Mouse (Mus musculus) heart, adult 2 months (tissue): ENCODE results near the gene Gabbr2. TPM values are rescaled to one million over a fixed set of nuclear protein-coding genes. Genes with fewer than 3 reads are reported as not detected.

ENCODE experiments used
- DNase-seq, 2 experiments: peaks; one replicate each; pipeline ENCODE4 v3.0.0; 2021
- H3K27ac ChIP-seq: fragments of 200-600 bp; 2 replicates; pipeline ENCODE4 v1.8.1; 2022
- H3K27me3 ChIP-seq: fragments of 200-500 bp; 2 replicates; pipeline ENCODE4 v1.6.1; 2012; ENCODE audit warnings: mild to moderate bottlenecking, low read length, inconsistent platforms, mixed read lengths; ENCODE audit not compliant: control insufficient read depth, insufficient read depth
- H3K36me3 ChIP-seq: fragments of 200-500 bp; 2 replicates; pipeline ENCODE4 v1.6.1; 2012; ENCODE audit warnings: low read length, inconsistent platforms; ENCODE audit not compliant: control insufficient read depth, insufficient read depth
- H3K4me1 ChIP-seq: fragments of 200-500 bp; 2 replicates; pipeline ENCODE4 v1.6.1; 2011; ENCODE audit warnings: low read length; ENCODE audit not compliant: control insufficient read depth, insufficient read depth
- H3K4me3 ChIP-seq: fragments of 200-600 bp; 2 replicates; pipeline ENCODE4 v1.8.1; 2022
- H3K79me2 ChIP-seq: fragments of 200-500 bp; replicated peaks from 2 replicates; pipeline ENCODE4 v1.6.1; 2012; ENCODE audit warnings: mild to moderate bottlenecking, inconsistent platforms, low read length, moderate library complexity, mixed read lengths; ENCODE audit not compliant: control insufficient read depth, insufficient read depth
- H3K9ac ChIP-seq: fragments of 200-500 bp; 2 replicates; pipeline ENCODE4 v1.6.1; 2012; ENCODE audit warnings: low read depth, mild to moderate bottlenecking, control low read depth, inconsistent platforms, low read length, mixed read lengths
- CTCF ChIP-seq: fragments of 200-600 bp; IDR thresholded peaks from 2 replicates; pipeline ENCODE4 v1.8.1; 2022; ENCODE audit warnings: antibody characterized with exemption, mild to moderate bottlenecking, moderate library complexity
- EP300 ChIP-seq: fragments of 200-500 bp; IDR thresholded peaks from 2 replicates; pipeline ENCODE4 v1.6.1; 2011; ENCODE audit warnings: low read depth, low read length, control low read depth; ENCODE audit not compliant: insufficient read depth
- POLR2A ChIP-seq: fragments of 200-500 bp; IDR thresholded peaks from 2 replicates; pipeline ENCODE4 v1.6.1; 2011; ENCODE audit warnings: mild to moderate bottlenecking, low read depth, low read length, control low read depth; ENCODE audit not compliant: insufficient read depth
- WGBS: fragments of 180-500 bp; shearing (Covaris S2); methylation state at CpG from one replicate; pipeline ENCODE4 v1.1.7; 2018; 5-methylcytosine and 5-hydroxymethylcytosine counted together
- intact Hi-C: fragments of 180-260 bp; cut with DNase I; formaldehyde crosslinking; loops from one replicate; pipeline ENCODE4 v1.15.1; 2025
- polyA plus RNA-seq: library from polyadenylated mRNA; depleted of rRNA; stranded (reverse); fragments of >200 nt; gene quantifications from 2 replicates; pipeline ENCODE4 v1.2.3, GENCODE M21; 2012; rRNA removed
- total RNA-seq, 2 experiments: library from RNA; stranded (reverse); gene quantifications; 2 replicates each; pipeline ENCODE4 v1.2.3; 2021

The Gabbr2 gene
- total and polyA plus RNA-seq, 3 experiments = 0.09 to 0.18 TPM; not detected in 1

GRCm38 (mm10) chr4:46620946-46621345, 370.7 kb downstream of the Gabbr2 start:
- no peak for TF ChIP-seq POLR2A
- TF ChIP-seq EP300 = no peak
- no peak for TF ChIP-seq CTCF
- 82% methylated on average over 8 of the region's 8 CpGs for WGBS
- DNase-seq = no peak
- no peaks in the 10 kb centered on the region for H3K36me3 ChIP-seq
- H3K27me3 ChIP-seq = no peaks in the 10 kb centered on the region
- intact Hi-C loops = no loop called here
- no peak overlapping the region for H3K27ac ChIP-seq
- H3K4me1 ChIP-seq = no peaks in the 10 kb centered on the region
- no peaks in the 10 kb centered on the region for H3K79me2 ChIP-seq
- H3K4me3 ChIP-seq = no peak overlapping the region
- no peak overlapping the region for H3K9ac ChIP-seq

GRCm38 (mm10) chr4:46620330-46620729, 371.3 kb downstream of the Gabbr2 start:
- TF ChIP-seq EP300 = no peak
- TF ChIP-seq CTCF = peak; percentile 51
- Histone ChIP-seq H3K9ac (no peak overlapping the region), H3K4me3 (no peak overlapping the region), H3K27ac (no peak overlapping the region), H3K27me3 (no peaks in the 10 kb centered on the region), H3K4me1 (no peaks in the 10 kb centered on the region), H3K79me2 (no peaks in the 10 kb centered on the region), H3K36me3 (no peaks in the 10 kb centered on the region)
- 17% methylated on average over 23 of the region's 23 CpGs for WGBS
- no peak for DNase-seq
- intact Hi-C loops = no loop called here

- Histone ChIP-seq H3K79me2 (no peaks in the 10 kb centered on the region), H3K27ac (no peak overlapping the region), H3K4me3 (no peak overlapping the region), H3K4me1 (no peaks in the 10 kb centered on the region), H3K36me3 (no peaks in the 10 kb centered on the region), H3K9ac (no peak overlapping the region), H3K27me3 (no peaks in the 10 kb centered on the region)
- no peak for DNase-seq
- no peak for TF ChIP-seq EP300
- TF ChIP-seq CTCF = peak; percentile 47
- WGBS = 57% methylated on average over 11 of the region's 11 CpGs
- intact Hi-C loops = no loop called here
Measured at GRCm38 (mm10) chr4:46618196-46618817, 373.4 kb downstream of the Gabbr2 start.

- WGBS = 72% methylated on average over 6 of the region's 6 CpGs
- no peaks in the 10 kb centered on the region for H3K27me3 ChIP-seq
- H3K79me2 ChIP-seq = no peaks in the 10 kb centered on the region
- no peak for TF ChIP-seq POLR2A
- peak; percentile 64 for TF ChIP-seq CTCF
- no peak for TF ChIP-seq EP300
- H3K9ac ChIP-seq = no peak overlapping the region
- no peak overlapping the region for H3K27ac ChIP-seq
- DNase-seq = no peak
- no peaks in the 10 kb centered on the region for H3K4me1 ChIP-seq
- intact Hi-C loops = no loop called here
- H3K4me3 ChIP-seq = no peak overlapping the region
- H3K36me3 ChIP-seq = no peaks in the 10 kb centered on the region
Measured at GRCm38 (mm10) chr4:46617408-46617807, 374.3 kb downstream of the Gabbr2 start.

- H3K4me1 ChIP-seq = no peaks in the 10 kb centered on the region
- intact Hi-C loops = loop anchor here (5.0 kb wide), 1 partner anchor 423 kb away; no protein-coding TSS in a partner anchor
- H3K4me3 ChIP-seq = no peak overlapping the region
- TF ChIP-seq EP300 (no peak), CTCF (no peak), POLR2A (no peak)
- no peak for DNase-seq
- H3K27me3 ChIP-seq = no peaks in the 10 kb centered on the region
- WGBS = 80% methylated on average over 9 of the region's 9 CpGs
- H3K9ac ChIP-seq = no peak overlapping the region
- no peak overlapping the region for H3K27ac ChIP-seq
- H3K36me3 ChIP-seq = no peaks in the 10 kb centered on the region
- H3K79me2 ChIP-seq = no peaks in the 10 kb centered on the region
Measured at GRCm38 (mm10) chr4:46614641-46615040, 377.0 kb downstream of the Gabbr2 start.

GRCm38 (mm10) chr4:46613618-46614017, 378.1 kb downstream of the Gabbr2 start:
- WGBS = 56% methylated on average over 12 of the region's 12 CpGs
- Histone ChIP-seq H3K4me3 (no peak overlapping the region), H3K36me3 (no peaks in the 10 kb centered on the region), H3K27ac (no peak overlapping the region), H3K9ac (no peak overlapping the region), H3K4me1 (no peaks in the 10 kb centered on the region), H3K27me3 (no peaks in the 10 kb centered on the region), H3K79me2 (no peaks in the 10 kb centered on the region)
- DNase-seq = no peak
- TF ChIP-seq EP300 (no peak), CTCF (no peak), POLR2A (no peak)
- intact Hi-C loops = loop anchor here (5.0 kb wide), 1 partner anchor 424 kb away; no protein-coding TSS in a partner anchor

Other genes starting within 250 kb of the Gabbr2 start
- gene Anks6, start 65.6 kb upstream of the Gabbr2 start, total RNA-seq = 1 to 10 TPM; 2.8 to 3.4 TPM
- gene Anks6, start 65.6 kb upstream of the Gabbr2 start, polyA plus RNA-seq = 3.3 and 3.5 TPM in 2 replicates
- under 1 TPM; 0.16 to 0.27 TPM for gene Galnt12, start 100.0 kb upstream of the Gabbr2 start, total RNA-seq
- gene Galnt12, start 100.0 kb upstream of the Gabbr2 start, polyA plus RNA-seq = 0.72 and 0.85 TPM in 2 replicates
- 10 to 100 TPM; 36.9 to 86.4 TPM for gene Col15a1, start 216.3 kb upstream of the Gabbr2 start, total RNA-seq
- 97.6 and 161 TPM in 2 replicates for gene Col15a1, start 216.3 kb upstream of the Gabbr2 start, polyA plus RNA-seq